Mouse (Mus musculus) mature B cell (primary cell): ENCODE results near the gene Jmjd1c.

ENCODE experiments used
- in situ Hi-C: fragments of 300-500 bp; cut with MboI; formaldehyde crosslinking; loops from 2 replicates; pipeline ENCODE4 v1.14.3; 2019

The Jmjd1c gene

DNA sequence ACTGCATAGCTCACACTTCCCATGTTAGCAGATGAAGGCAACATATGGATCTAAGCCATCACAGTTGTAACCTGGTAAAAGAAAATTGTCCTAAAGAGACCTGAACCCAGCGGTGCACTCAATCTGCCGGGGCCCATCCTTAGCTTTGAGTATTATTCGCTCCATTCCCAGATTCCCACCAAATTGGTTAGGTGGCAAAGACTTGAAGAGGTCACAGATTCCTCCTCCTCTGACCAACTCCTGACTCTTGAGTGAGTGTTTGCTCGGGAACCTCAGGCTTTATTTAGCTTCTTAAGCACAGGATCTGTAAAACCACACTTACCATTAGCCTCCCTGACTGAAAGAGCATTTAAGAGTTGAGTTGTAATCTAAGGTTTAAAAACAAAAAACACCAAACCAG, 23.3 kb upstream of the Jmjd1c start:
- in situ Hi-C loops, result no loop called here

DNA sequence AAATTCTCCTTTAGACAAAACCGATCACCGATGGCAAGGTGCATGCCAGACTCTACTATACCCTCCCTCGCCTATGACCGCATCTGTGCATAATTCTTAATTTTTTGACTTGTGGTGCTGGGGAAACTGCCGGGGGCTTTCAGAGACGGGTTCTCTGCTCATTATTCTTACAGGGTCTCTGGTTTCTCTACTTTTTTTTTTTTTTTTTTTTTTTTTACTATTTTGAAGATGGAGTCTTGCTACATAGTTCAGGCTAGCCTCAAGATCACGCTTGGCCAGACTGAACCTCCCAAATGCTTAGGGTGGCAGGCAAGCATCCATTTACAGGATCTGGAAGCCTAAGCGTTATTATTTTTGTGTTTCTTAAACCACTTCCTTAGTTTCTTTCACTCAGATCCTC, 22.3 kb upstream of the Jmjd1c start:
- in situ Hi-C loops, result no loop called here

DNA sequence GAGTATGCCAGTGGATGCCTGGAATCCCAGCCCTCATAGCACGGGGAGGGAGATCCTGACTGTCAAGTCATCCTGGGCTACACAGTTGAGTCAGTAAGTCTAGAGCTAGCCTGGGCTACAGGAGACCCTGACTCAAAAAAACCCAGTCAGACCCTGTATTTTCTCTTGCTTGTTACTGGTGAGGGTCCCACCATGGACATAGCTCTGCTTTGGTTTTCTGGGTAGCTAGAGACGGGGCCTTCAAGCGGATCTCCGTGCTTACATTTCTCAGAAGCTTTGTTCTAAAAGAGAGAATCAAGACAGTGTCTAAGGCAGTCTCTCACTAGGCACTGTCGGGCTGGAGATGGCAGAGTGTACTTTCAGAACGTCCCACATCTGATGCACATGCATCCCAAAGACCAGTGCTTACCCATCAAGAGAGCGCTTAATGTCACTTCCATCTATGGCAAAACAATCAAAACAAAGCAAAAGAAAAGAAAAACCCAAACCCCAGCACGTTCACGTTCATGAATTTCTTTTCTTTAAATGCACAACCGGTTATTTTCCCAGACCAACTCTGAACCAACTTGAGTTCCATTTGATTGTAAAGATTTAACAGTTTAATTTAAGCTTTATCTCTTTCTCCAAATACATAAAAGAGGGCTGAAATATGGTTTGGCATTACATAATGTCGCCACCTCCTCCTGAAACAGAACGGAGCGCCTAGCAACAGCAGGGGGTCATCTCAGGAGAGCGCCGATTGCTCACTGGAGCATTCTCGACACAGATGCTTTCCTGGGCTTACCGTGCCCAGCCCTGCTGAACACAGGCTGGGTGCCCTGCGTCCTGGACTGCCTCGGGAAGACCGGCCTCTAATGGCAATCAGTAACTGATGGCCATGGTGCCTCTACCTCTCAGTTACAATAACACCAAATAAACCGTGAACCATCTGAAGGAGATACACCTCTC, 19.7 kb upstream of the Jmjd1c start:
- in situ Hi-C loops, result no loop called here

DNA sequence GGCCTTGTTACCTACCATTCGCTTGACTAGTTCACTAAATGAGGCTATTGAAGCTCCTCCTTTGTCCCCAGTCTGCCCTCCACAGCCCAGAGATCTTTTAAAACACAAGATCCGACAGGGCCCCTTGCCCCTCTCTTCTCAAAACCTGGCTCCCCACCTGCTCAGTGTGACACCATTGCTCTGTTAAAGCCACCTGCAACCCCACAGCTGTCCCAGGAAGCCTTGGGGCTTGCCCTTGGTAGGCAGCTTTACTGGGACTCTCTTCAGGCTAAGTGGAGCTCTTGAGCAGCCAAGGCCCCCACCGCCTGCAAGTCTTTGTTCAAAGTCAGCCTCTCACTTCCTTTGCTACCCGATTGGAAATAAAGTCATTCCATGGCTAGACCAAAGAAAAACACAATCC, 16.9 kb upstream of the Jmjd1c start:
- in situ Hi-C loops, result no loop called here

DNA sequence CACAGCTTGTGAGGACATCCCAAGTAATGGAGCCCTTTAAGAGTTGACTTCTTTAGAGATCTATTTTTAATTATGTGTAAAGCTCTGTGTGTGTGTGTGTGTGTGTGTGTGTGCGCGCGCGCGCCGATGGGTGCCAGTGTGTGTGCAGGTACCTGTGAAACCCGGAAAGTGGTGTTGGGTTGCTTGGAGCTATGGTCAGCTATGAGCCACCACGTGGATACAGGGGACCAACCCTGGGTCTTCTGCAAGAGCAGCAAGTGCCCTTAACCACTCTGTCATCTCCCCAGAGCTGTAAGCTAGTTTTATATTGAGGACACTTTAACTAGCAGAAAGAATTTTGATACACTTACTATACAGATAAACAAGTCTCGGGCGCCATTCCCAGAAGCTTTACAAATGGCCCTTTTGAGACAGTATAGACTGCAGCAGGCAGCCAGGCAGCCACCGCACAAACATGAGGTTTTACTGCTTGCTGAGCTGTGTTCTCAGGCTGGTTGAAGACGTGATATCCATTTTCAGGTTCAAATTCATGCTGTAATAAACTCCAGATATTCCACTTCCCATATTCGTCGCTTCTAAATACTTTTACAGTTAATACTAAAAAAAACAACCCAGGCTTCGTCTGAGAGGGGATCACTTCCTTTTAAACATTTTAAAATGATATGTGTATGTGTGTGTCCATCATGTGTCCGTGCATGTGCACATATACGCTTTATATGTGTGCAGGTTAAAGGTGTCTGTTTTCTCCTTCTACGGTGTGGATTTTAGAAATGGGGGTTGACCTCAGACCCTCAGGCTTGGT, 14.5 kb upstream of the Jmjd1c start:
- in situ Hi-C loops, result no loop called here

DNA sequence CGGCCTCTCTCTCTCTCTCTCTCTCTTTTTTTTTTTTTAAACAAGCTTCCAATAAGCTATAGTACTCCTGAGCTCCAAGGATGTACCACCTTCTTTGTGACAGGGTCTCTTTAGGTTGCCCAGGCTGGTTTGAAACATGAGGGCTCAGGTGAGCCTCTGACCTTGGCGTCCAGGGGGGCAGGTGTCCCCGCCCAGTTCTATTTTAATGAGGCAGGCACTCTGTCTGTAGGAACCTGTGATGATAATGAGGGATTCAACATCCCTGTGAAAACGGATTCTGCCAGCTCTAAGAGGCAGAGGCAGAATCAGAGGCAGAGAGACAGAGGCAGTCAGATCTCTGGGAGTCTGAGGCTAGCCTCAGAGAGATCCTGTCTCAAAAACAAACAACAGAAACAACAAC, 13.4 kb upstream of the Jmjd1c start:
- in situ Hi-C loops, result no loop called here

DNA sequence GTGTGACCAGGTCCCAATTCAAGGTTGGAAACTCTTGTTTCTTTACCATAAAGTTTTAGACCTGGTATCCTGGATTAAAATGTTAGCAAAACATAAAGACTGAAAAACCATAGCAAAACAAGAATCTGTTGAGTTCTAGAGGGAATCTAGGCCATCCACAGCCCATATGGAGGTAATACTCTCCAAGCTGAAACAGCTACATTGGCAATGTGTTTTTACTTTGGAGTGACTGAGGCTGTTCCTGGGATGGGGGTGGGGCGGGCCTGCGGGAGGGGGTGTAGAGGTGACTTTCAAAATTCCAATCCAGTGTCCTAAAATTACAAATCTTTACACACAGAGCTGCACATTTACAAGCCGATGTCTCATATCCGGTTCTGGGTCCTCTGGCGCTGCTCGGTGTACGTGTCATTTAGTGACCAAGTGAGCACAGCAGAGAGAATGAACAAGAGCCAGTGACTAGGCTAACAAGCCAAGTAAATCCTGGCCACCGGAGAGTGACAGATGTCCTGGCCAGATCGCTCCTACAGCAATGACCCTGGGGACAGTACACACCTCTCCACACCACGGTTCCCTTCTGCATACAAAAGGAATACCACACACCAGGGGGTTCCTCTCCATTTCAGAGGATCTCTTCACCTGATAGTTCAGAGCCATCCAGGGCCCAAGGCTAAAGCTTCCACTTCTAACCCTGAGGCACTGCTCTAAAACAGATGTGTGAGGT, 12.3 kb upstream of the Jmjd1c start:
- in situ Hi-C loops, result no loop called here

DNA sequence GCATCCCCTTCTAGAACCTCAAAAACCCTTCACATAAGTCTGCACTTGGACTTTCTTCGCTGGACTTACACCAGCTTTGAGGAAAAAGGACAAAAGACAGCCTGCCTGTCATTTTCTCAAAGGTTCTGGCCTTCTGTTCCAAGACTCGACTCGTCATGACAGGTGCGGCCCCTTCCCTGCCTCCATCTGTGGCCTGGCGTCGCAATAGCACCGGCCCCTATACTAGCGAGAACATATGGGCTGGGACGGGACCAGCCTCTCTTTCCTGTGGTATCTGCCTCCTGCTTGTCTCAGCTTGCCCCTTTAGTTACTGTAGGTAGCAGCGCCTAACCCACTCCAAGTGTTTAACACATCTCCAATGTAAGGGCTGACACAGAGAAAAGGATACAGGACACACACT, 10.8 kb upstream of the Jmjd1c start:
- in situ Hi-C loops, result no loop called here

DNA sequence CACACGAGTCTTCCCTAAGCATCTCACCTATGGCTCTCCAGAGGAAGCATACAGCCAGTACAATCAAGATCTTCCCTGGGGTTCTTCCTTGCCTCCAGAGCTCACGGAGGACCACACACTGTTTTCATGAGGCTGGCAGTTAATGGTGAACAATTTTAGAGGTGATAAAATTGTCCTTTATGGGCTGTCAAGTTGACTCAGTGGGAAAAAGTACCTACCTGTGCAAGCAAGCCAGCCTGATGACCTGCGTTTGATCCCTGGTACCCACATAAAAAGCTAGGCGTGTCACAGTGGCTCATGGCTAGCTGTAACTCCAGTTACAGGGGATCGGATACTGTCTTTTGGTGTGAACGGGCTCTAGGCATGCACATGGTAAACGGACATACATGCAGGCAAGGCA, 10.0 kb upstream of the Jmjd1c start:
- in situ Hi-C loops, result no loop called here

DNA sequence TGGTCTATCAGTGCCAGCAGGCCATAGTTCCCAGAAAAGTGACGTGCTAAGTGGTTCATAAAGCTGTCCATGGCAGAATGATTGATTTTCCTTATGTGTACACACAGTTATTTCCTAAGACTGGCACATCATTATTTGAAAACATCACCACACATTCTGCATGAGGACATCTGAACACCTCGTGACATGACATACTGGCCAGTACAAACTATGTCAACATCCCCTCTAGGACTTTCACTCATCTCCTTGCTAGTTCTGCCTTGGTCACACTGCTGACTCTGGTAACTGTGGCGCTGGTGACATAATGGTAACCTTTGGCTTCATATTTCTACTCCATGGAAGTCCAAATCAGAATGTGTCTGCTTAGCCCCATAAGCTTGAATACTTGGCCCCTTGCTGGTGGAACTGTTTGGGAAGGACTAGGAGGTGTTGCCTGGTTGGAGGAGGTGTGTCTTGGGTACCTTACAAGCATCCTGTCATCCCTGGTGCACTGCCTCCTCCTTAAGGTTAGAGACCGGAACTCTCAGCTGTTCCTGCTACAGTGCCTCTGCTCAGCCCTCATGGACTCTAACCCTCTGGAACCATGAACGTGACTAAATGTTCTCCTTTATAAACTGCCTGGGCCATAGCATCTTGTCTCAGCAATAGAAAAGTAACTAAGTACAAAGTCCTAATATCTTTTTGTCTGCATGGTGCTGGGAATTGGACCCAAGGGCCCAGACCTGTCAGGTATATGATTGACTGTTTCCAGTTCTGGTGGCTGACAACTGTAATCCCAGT, 8.3 kb upstream of the Jmjd1c start:
- in situ Hi-C loops, result no loop called here

DNA sequence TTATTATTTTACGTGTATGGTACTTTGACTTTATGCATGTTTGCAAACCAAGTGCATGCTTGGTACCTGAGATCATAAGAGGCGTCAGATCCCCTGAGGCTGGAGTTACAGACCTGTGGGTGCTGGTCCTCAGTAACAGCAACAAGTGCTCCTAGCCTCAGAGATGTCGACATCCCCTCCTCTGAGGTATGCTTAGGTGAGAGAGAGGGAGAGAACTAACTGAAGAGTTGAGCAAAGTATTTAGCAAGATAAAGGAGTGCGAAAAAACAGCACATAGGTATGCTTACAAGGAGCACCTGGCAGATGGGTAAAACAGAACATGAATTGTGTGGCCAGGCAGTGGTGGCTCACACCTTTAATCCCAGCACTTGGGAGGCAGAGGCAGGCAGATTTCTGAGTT, 5.3 kb upstream of the Jmjd1c start:
- in situ Hi-C loops, result no loop called here

DNA sequence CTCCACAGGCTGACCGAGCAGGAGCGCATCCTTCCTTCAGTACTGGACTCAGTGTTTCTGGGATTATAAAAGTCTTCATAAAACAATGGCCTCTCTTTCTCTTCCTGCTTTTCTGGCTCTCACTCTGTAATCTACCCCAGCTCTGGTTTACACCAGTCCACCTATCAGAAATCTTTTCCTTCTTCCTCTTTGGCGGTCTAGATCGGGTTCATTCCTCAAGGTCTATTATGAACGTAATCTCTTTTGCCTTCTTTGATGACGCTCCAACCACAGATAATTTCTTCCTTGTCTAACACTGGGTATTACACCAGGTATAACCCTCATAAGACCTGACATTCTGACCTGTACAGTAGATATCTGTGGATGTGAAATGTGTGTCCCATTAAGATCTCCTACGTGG, 1.0 kb upstream of the Jmjd1c start:
- in situ Hi-C loops, result no loop called here

DNA sequence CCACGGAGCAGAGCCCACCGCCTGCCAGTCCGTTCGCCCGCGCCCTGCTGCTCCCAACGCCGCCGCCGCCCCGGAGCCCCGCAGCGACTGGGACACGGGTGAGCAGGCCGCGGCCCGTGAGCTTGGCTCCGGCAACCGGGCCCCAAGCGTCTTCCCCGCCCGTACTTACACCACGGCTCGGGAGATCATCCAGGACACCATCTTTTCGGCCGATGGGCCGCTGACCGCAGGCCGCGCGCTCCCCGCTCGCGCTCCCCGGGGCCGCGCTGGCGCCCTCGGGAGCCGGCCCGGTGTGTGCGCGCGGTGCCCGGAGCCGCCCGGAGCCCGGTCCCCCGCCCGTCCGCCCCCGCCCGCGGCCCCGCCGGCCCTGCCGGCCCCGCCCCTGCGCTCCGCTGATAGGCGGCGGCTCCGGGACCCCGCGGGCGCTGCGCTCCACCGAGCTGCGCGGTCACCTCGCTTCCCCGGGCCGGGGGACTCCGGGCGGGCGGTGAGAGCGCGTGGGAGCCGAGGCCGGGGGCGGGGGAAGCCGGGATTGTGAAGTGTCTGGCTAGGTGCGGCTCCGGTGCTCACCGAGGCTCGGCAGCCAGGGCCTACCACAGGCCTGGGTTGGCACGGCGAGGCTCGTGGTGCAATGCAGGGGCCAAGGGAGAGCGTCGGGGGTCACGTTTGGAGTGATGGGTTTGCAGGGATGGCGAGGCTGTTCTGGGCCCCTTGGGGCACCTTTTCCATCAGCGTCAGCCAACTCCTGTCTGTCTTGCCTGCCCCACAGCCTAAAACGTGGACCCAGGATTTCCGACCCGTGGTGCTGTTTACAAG, 904 bp downstream of the Jmjd1c start, which contains the start of gene Reep3:
Reep3 (minus strand) TSS at position 325 of the 816 bp plus-strand sequence.
- in situ Hi-C loops, result no loop called here

DNA sequence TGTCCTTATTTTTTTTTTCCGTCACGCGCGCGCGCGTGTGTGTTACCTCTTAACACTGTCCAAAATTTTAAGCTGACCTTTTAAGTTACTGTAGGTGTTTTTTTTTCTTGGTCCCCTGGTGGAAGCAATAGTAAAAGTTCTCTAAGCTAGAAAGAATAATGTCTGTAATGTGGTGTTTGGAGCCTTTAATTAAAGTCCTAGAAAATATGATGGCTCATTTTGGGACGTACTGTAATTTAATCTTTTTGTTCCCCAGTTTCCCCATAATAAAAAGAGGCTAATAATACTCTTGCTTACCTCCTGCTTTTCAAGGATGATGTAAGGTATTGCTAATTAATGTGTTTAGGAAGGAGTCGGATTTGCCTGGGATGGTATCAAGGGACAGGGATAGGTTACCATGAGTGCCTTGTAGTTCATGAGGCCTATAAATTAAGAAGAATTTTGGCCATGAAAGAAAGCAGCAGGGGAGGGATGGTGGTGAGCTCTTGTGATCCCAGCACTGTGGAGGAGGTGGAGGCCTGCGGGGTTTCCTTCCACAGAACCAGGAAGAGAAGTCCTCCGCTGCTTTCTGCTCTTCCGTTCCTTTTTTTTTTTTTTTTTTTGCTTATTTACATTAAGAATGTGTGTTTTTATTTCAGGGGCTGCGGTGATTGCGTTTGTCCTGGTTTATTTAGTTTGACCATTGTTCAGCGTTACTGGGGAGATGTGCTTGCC, 1.7 kb downstream of the Jmjd1c start:
- in situ Hi-C loops, result no loop called here

DNA sequence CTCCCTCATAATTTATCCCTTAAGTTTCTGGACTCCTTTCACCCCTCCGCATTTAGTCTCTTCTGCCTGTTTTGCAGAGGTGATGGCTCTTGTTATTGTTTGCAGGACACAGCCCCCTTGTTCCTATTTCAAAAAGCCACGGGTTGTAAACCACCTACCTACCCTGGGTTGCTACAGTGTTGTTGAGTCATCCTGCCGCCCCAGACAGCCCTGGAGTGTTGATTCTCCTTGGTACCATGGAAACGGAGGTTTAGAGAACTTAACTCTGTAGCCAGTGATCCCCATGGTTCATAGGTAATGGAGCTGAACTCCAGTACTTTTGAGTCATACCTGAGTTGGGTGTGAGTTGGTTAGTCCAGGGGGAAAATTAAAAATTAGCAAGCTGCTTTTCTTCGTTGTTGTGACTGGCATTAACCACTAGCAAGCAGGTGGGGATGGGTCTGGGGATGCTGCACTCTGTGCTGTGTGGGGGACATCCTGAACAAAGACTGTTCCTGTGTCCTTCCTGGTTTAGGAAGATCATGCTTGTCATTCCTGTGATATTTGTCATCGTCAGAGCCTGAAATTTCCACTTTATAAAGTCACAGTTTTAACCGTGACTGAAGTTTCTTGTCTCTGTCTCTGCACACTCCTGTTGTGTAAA, 2.6 kb downstream of the Jmjd1c start:
- in situ Hi-C loops, result no loop called here

DNA sequence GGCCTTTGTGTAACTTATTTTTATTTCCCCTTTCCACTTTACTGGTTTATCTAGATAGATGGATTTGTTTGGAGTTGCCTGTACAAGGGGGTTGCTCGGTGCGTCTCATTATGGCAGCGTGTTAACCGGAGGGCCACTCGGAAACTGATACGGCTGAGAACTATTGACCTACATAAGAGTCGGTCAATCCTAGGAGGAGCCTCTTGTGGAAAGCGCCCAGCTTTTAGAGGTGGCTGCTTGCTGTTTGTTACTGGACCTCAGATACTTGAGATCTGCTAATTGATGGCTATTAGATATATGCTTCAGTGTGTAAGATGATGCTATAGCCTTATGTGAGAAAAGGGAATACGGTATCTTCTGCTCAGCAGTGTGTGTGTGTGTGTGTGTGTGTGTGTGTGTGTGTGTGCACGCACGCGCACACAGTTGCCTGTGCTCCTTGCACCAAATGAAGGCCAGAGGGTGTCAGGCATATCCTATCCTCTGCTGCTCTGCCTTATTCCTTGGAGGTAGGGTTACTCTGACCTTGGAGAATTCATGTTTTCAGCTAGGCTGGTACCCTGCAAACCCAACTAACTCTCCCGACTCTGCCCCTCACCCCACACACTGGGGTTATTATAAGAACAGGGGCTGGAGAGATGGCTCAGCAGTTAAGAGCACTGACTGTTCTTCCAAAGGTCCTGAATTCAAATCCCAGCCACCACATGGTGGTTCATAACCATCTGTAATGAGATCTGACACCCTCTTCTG, 3.4 kb downstream of the Jmjd1c start:
- in situ Hi-C loops, result no loop called here

DNA sequence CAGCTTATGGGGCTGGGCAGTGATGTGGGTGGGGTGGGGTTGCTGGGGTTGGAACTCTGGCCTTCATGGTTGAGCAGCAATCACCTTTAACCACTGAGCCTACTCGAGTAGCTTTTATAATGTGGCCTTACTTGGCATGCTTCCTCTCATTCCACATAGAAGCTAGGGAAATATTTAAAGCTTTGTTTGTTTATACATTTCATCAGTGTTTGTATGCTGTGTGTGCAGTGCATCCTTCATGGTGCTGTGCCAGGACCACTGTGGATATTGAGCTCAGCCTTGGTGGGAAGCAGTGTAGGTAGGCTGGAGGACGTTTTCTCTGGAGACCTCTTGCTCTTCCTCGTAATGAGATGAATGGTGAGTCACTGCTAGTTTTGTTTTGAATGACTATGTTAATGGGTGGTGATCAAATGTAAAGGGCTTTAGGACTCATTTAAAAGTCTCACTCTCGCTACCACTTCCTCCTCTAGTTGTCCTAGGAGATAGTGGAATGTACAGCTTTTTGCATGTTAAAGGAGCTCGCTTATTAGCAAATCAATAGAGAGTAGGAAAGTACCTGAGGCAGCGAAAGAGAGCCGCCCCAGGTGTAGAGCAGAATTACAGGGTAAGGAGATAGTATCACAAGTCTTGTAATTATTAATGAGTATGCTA, 4.2 kb downstream of the Jmjd1c start:
- in situ Hi-C loops, result no loop called here

DNA sequence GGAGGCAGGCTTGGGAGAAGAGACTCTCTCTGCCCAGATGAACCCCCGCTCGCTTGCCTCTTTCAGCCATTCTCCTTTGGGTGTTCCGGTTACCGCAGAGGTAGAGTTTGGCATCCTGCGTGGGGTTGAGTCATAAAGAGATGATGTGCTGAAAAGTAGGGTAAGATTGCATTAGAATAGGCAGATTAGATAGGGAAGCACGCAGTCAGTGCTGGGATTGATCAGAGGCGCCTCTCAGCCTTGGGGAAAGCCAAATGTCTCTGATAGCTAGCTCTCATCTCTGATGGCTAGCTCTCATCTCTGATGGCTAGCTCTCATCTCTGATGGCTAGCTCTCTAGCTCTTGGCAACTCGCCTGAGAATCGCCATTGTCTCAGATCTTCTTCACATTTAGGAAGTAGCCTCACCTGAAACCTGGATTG, 4.9 kb downstream of the Jmjd1c start:
- in situ Hi-C loops, result no loop called here
